Mouse (Mus musculus) ES-Bruce4 (cell line): ENCODE data around the gene Tac2. TPM values are rescaled to one million over a fixed set of nuclear protein-coding genes. Genes with fewer than 3 reads are reported as not detected.

Source experiments
- H3K27ac ChIP-seq: 2 replicates; pipeline ENCODE4 v1.5.1; 2012; ENCODE audit warnings: low read length, inconsistent platforms; ENCODE audit not compliant: insufficient read depth
- H3K27me3 ChIP-seq: 2 replicates; pipeline ENCODE4 v1.6.1; 2012; ENCODE audit warnings: mild to moderate bottlenecking, low read length, inconsistent platforms; ENCODE audit not compliant: control insufficient read depth, poor library complexity, insufficient read depth, severe bottlenecking
- H3K36me3 ChIP-seq: 2 replicates; pipeline ENCODE4 v1.6.1; 2012; ENCODE audit warnings: inconsistent platforms, mild to moderate bottlenecking, low read length, moderate library complexity; ENCODE audit not compliant: control insufficient read depth, poor library complexity, insufficient read depth, severe bottlenecking
- H3K4me1 ChIP-seq: one replicate; pipeline ENCODE4 v1.8.1; 2011; ENCODE audit warnings: low read length; ENCODE audit not compliant: control insufficient read depth, insufficient read depth
- H3K4me3 ChIP-seq: 2 replicates; pipeline ENCODE4 v1.5.1; 2011; ENCODE audit warnings: low read depth, mild to moderate bottlenecking, low read length
- H3K9ac ChIP-seq: 2 replicates; pipeline ENCODE4 v1.6.1; 2012; ENCODE audit warnings: low read depth, mild to moderate bottlenecking, inconsistent platforms; ENCODE audit not compliant: poor library complexity, severe bottlenecking
- H3K9me3 ChIP-seq: replicated peaks from 2 replicates; pipeline ENCODE4 v1.6.1; 2012; ENCODE audit warnings: mild to moderate bottlenecking, low read length, inconsistent platforms; ENCODE audit not compliant: control insufficient read depth, poor library complexity, insufficient read depth, severe bottlenecking
- CTCF ChIP-seq: IDR thresholded peaks from one replicate; pipeline ENCODE4 v1.8.1; 2011; ENCODE audit warnings: low read depth, low read length
- EP300 ChIP-seq: IDR thresholded peaks from 2 replicates; pipeline ENCODE4 v1.6.1; 2011; ENCODE audit warnings: low read depth, low read length; ENCODE audit not compliant: insufficient read depth
- POLR2A ChIP-seq: IDR thresholded peaks from one replicate; pipeline ENCODE4 v1.8.1; 2011; ENCODE audit warnings: low read length; ENCODE audit not compliant: insufficient read depth
- polyA plus RNA-seq: library from polyadenylated mRNA; stranded (reverse); fragments of >200 nt; gene quantifications from 2 replicates; pipeline ENCODE4 v1.2.4, GENCODE M21; 2011; ENCODE audit warnings: low read depth; ENCODE audit not compliant: missing spikeins, insufficient read depth, insufficient read length

The Tac2 gene
- polyA plus RNA-seq, 1 experiment = not detected

DNA sequence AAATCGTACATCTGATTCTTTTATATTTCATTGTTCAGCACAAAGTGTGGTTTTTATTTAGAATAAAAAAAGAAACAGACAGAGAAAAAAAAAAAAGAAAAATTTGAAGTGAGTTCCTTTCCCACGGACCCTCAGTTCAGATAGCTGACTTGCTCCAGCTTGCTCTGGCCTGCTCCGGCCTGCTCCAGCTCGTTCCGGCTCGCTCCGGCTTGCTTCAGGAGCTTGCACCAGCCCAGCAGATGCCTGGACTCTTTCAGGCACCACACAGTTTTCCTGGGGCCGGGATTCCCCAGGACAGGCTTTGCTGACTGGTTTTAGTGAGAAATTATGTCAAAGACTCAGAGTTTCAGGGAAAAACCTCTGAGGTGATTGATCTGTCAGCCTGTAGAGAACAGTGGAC is 23.0 kb downstream of the Tac2 start:
- no peak overlapping the region for H3K9ac ChIP-seq
- no peak overlapping the region for H3K27ac ChIP-seq
- no peaks in the 10 kb centered on the region for H3K27me3 ChIP-seq
- no peaks in the 10 kb centered on the region for H3K9me3 ChIP-seq
- TF ChIP-seq EP300 = peak; percentile 90
- TF ChIP-seq CTCF = no peak
- peaks cover 17% of the 10 kb centered on the region for H3K36me3 ChIP-seq
- peaks cover 4% of the 10 kb centered on the region for H3K4me1 ChIP-seq
- no peak overlapping the region for H3K4me3 ChIP-seq

- H3K36me3 ChIP-seq = peaks cover 2% of the 10 kb centered on the region
- 0 out of 2 replicates have a peak overlapping the region, but pooled peaks have one; percentile 16 for H3K27ac ChIP-seq
- TF ChIP-seq CTCF (no peak), EP300 (0 out of 2 replicates have a peak, but pooled peaks have one; percentile 49)
These were observed 24.8 kb downstream of the Tac2 start for GRCm38 (mm10) chr10:127748847-127749612.

DNA sequence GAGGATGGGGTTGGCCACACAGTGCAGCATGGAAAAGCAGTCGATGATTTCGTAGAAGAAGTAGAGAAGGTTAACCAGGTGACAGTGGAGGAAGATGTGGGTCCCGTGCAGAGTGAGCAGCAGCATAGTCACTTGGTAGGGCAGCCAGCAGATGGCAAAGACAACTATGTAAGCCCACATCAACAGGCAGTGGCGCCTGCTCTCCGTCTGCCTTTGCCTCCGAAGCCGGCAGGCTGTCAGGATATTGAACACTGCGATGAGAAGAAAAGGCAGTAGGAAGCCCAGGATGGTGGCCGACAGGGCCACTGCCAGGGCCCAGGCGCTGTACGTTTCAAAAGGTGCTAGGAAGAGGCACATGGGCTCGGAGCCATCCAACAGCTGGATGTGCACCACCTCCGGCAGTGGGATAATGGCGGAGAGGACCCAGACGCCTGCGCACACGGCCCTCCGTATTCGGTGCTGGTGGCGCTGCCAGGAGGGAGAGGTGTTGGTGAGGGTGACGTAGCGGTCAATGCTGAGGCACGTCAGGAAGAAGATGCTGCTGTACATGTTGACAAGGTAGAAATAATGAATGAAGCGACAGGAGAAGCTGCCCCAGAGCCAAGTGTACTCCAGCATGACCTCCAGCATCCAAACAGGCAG is 26.0 kb downstream of the Tac2 start:
- H3K27ac ChIP-seq = no peak overlapping the region
- H3K4me3 ChIP-seq = peak overlapping the region; percentile 23
- H3K9me3 ChIP-seq = no peaks in the 10 kb centered on the region
- H3K27me3 ChIP-seq = no peaks in the 10 kb centered on the region
- H3K4me1 ChIP-seq = peaks cover 3% of the 10 kb centered on the region
- H3K9ac ChIP-seq = no peak overlapping the region
- TF ChIP-seq EP300 (no peak), POLR2A (no peak), CTCF (no peak)
- H3K36me3 ChIP-seq = no peaks in the 10 kb centered on the region; the same call in 1 of the 2 replicates

More at GRCm38 (mm10) chr10:127748847-127749612, 24.8 kb downstream of the Tac2 start:
- Histone ChIP-seq H3K4me1 (peaks cover 3% of the 10 kb centered on the region), H3K27me3 (no peaks in the 10 kb centered on the region), H3K9ac (peak overlapping the region; percentile 23; the same call in 1 of the 2 replicates), H3K9me3 (no peaks in the 10 kb centered on the region), H3K4me3 (no peak overlapping the region)

GRCm38 (mm10) chr10:127751548-127751947 is 27.3 kb downstream of the Tac2 start, which contains the start of gene Gpr182:
Gene Gpr182, minus strand, starts transcription at chr10:127751732.
- Histone ChIP-seq H3K9me3 (no peaks in the 10 kb centered on the region), H3K4me3 (peak within 1 kb of the TSS; percentile 23), H3K27ac (no peak within 1 kb of the TSS), H3K4me1 (peaks cover 8% of the 10 kb centered on the region), H3K9ac (no peak within 1 kb of the TSS), H3K36me3 (no peaks in the 10 kb centered on the region), H3K27me3 (0 out of 2 replicates have a peak, but pooled peaks cover 2% of the 10 kb centered on the region)
- TF ChIP-seq CTCF (no peak), EP300 (no peak), POLR2A (no peak)

- Histone ChIP-seq H3K27ac (no peak overlapping the region), H3K27me3 (0 out of 2 replicates have a peak, but pooled peaks cover 2% of the 10 kb centered on the region), H3K36me3 (no peaks in the 10 kb centered on the region), H3K9ac (no peak overlapping the region), H3K4me1 (peaks cover 5% of the 10 kb centered on the region), H3K9me3 (no peaks in the 10 kb centered on the region), H3K4me3 (no peak overlapping the region)
- no peak for TF ChIP-seq POLR2A
- no peak for TF ChIP-seq CTCF
- TF ChIP-seq EP300 = no peak
These were observed 30.4 kb downstream of the Tac2 start for GRCm38 (mm10) chr10:127754566-127755166.

DNA sequence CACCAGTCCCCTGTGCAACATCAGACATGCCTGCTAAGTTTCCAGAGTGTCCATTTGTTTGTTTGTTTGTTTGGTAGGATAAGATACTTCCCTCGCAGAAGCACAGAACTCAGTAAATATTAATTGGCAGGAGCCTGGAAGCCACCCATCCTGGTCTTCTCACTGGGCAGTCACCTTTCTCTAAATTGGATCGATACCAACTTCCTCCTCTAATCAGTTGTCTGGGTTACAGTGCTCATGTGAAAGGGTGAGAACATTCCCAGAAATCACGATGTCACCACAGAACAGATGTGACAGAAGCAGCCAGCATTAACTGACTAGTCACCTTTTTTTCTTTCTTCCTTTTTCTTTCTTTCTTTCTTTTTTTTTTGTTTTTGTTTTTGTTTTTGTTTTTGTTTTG is 31.0 kb downstream of the Tac2 start:
- Histone ChIP-seq H3K27me3 (0 out of 2 replicates have a peak, but pooled peaks cover 2% of the 10 kb centered on the region), H3K27ac (no peak overlapping the region), H3K9me3 (no peaks in the 10 kb centered on the region), H3K9ac (no peak overlapping the region), H3K36me3 (no peaks in the 10 kb centered on the region), H3K4me3 (no peak overlapping the region), H3K4me1 (peaks cover 5% of the 10 kb centered on the region)
- TF ChIP-seq EP300 (no peak), POLR2A (no peak), CTCF (no peak)
